Mouse (Mus musculus) forebrain, embryonic 15.5 days (tissue): ENCODE measurements around the gene Slc6a16. TPM values are rescaled to one million over a fixed set of nuclear protein-coding genes. Genes with fewer than 3 reads are reported as not detected.

Source experiments
- ATAC-seq: fragments of 200-750 bp; cut with Nextera tagmentation; replicated peaks from 2 replicates; pipeline ENCODE4 v1.8.0; 2017; ENCODE audit warnings: mild to moderate bottlenecking, moderate TSS enrichment, moderate library complexity
- H3K27ac ChIP-seq: fragments of 300-500 bp; sonication (generic); replicated peaks from 2 replicates; pipeline ENCODE4 v1.5.1; 2015; ENCODE audit warnings: mild to moderate bottlenecking, inconsistent platforms
- H3K27me3 ChIP-seq: fragments of 300-500 bp; sonication (generic); 2 replicates; pipeline ENCODE4 v1.6.1; 2015; ENCODE audit warnings: inconsistent platforms
- H3K36me3 ChIP-seq: fragments of 300-500 bp; sonication (generic); 2 replicates; pipeline ENCODE4 v1.6.1; 2015; ENCODE audit warnings: mild to moderate bottlenecking, inconsistent platforms
- H3K4me1 ChIP-seq: fragments of 300-500 bp; sonication (generic); 2 replicates; pipeline ENCODE4 v1.6.1; 2015; ENCODE audit warnings: inconsistent platforms
- H3K4me2 ChIP-seq: fragments of 300-500 bp; sonication (generic); replicated peaks from 2 replicates; pipeline ENCODE4 v1.6.1; 2015; ENCODE audit warnings: mild to moderate bottlenecking, inconsistent platforms
- H3K4me3 ChIP-seq: fragments of 300-500 bp; sonication (generic); 2 replicates; pipeline ENCODE4 v1.5.1; 2015; ENCODE audit warnings: mild to moderate bottlenecking, inconsistent platforms
- H3K9ac ChIP-seq: fragments of 300-500 bp; sonication (generic); replicated peaks from 2 replicates; pipeline ENCODE4 v1.6.1; 2015; ENCODE audit warnings: mild to moderate bottlenecking, inconsistent platforms
- H3K9me3 ChIP-seq: fragments of 300-500 bp; sonication (generic); 2 replicates; pipeline ENCODE4 v1.6.1; 2016; ENCODE audit warnings: inconsistent platforms
- WGBS: fragments of 180-500 bp; shearing (Covaris S2); methylation state at CpG from one replicate; pipeline ENCODE4 v1.1.7; 2015; ENCODE audit warnings: mixed read lengths; 5-methylcytosine and 5-hydroxymethylcytosine counted together
- polyA plus RNA-seq: library from polyadenylated mRNA; unstranded; fragments of >200 nt; fragmentation: Nextera tagmentation; extraction: Ambion mirVana; gene quantifications from 2 replicates; pipeline ENCODE4 v1.2.1, GENCODE M21; 2015

Gene Slc6a16
- polyA plus RNA-seq, 1 experiment from 2014 or later, result 0.17 TPM

- Histone ChIP-seq H3K4me3 (no peak overlapping the region), H3K27ac (no peak overlapping the region), H3K9me3 (no peaks in the 10 kb centered on the region), H3K27me3 (no peaks in the 10 kb centered on the region), H3K9ac (no peak overlapping the region), H3K36me3 (no peaks in the 10 kb centered on the region), H3K4me2 (no peak overlapping the region), H3K4me1 (peaks cover 16% of the 10 kb centered on the region)
- no peak for ATAC-seq
- 63% methylated on average over 10 of the region's 10 CpGs for WGBS
These were observed 38.2 kb upstream of the Slc6a16 start for GRCm38 (mm10) chr7:45202654-45203053.

GRCm38 (mm10) chr7:45204380-45205143, 36.3 kb upstream of the Slc6a16 start, which contains the start of gene Ccdc155:
Ccdc155 (minus strand) TSS chr7:45204892.
- Histone ChIP-seq H3K27me3 (no peaks in the 10 kb centered on the region), H3K4me3 (peak within 1 kb of the TSS; percentile 48), H3K9ac (peak within 1 kb of the TSS; percentile 54), H3K36me3 (no peaks in the 10 kb centered on the region), H3K4me2 (peak within 1 kb of the TSS; percentile 51), H3K9me3 (no peaks in the 10 kb centered on the region), H3K27ac (peak within 1 kb of the TSS; percentile 82), H3K4me1 (0 out of 2 replicates have a peak, but pooled peaks cover 4% of the 10 kb centered on the region)
- peak; percentile 97 for ATAC-seq
- WGBS, result 9% methylated on average over 44 of the region's 44 CpGs

DNA sequence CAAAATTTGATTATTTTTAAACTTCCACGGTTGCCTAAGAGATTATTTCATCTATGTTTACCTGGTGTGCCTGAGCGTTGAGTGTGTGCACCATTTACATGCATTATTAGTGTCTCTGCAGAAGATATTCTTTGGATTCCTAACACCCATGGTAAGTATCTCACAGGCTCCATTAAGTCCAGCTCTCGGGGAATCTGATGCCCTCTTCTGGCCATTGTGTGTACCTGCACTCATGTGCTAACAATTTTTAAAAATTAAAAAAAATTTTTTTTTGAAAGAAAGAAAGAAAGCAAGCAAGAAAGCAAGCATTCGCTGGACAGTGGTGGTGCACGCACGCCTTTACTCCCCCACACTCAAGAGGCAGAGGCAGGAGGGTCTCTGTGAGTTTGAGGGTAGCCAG, 32.6 kb upstream of the Slc6a16 start:
- H3K4me2 ChIP-seq, result no peak overlapping the region
- H3K4me1 ChIP-seq, result 0 out of 2 replicates have a peak, but pooled peaks cover 4% of the 10 kb centered on the region
- H3K9me3 ChIP-seq, result no peaks in the 10 kb centered on the region
- no peak overlapping the region for H3K27ac ChIP-seq
- WGBS, result 81% methylated on average over 6 of the region's 6 CpGs
- H3K36me3 ChIP-seq, result no peaks in the 10 kb centered on the region
- no peak overlapping the region for H3K4me3 ChIP-seq
- H3K27me3 ChIP-seq, result peaks cover 22% of the 10 kb centered on the region
- no peak overlapping the region for H3K9ac ChIP-seq
- ATAC-seq, result no peak

DNA sequence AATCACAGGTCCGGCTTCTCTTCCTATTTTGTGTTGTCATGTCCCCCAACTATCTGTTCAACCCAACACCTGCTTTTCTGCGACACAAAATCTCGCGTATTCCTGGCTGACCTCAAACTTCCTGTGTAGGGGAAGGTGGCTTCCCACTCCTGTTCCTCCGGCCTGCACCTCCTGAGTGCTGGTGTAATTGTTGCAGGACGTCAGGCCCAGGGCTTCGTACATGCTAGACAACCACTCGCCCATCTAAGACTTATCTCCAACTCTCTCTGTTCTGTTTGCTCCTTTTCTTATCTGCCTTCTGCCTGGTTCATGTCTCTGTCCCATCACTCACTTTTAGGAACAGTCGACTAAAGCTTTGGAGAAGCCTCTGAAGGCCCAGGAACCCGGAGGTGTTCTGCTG, 29.8 kb upstream of the Slc6a16 start:
- Histone ChIP-seq H3K36me3 (no peaks in the 10 kb centered on the region), H3K4me1 (peaks cover 7% of the 10 kb centered on the region), H3K27me3 (peaks cover 22% of the 10 kb centered on the region), H3K4me3 (no peak overlapping the region), H3K9ac (no peak overlapping the region), H3K4me2 (no peak overlapping the region), H3K9me3 (no peaks in the 10 kb centered on the region), H3K27ac (no peak overlapping the region)
- 85% methylated on average over 10 of the region's 10 CpGs for WGBS
- ATAC-seq, result no peak

DNA sequence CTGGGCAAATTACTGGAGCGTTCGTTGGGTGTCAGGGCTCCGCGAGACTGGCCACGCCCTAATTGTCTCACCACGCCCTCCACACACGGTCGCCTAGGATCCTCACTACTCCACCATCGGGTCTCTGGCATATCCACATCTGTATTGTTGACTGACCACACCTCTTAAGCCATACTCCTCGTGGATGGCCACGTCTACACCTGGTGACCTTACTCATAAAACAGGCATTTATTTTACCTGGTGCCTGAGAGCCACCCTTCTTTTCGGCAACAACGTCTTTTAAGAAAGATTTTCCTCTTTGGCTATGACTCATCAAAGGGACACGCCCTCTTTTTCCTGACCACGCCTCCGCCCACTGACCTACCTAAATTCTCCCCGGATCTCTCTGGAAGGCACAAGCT, 29.0 kb upstream of the Slc6a16 start, which contains the start of gene Dkkl1:
TSS of gene Dkkl1 (minus strand) at position 297 of the 401 bp plus-strand sequence.
- peaks cover 22% of the 10 kb centered on the region for H3K27me3 ChIP-seq
- ATAC-seq, result no peak
- no peak within 1 kb of the TSS for H3K9ac ChIP-seq
- 9% methylated on average over 17 of the region's 17 CpGs for WGBS
- H3K9me3 ChIP-seq, result no peaks in the 10 kb centered on the region
- no peaks in the 10 kb centered on the region for H3K36me3 ChIP-seq
- H3K27ac ChIP-seq, result peak within 1 kb of the TSS; percentile 33; the same call in 1 of the 2 replicates
- H3K4me2 ChIP-seq, result no peak within 1 kb of the TSS
- H3K4me1 ChIP-seq, result peaks cover 15% of the 10 kb centered on the region
- H3K4me3 ChIP-seq, result no peak within 1 kb of the TSS

DNA sequence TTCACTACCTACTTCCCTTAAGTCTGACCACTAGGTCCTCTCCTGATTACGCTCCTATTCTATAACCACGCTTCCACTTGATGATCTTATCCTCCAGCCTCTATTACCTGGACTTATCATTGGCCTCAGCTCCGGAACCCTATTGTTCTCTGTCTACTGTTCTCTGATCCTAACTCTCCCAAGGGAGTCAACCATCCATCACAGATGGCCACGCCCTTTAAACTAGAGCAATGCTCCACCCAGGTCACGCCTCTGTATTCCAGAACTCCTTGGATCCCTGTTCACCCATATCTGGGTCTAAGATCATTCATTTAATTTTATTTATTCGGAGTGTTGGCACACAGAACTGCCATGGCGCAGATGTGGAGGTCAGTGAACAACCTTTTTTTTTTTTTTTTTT, 28.5 kb upstream of the Slc6a16 start:
- H3K27ac ChIP-seq, result no peak overlapping the region
- no peak overlapping the region for H3K4me2 ChIP-seq
- H3K4me3 ChIP-seq, result no peak overlapping the region
- no peak overlapping the region for H3K9ac ChIP-seq
- H3K36me3 ChIP-seq, result no peaks in the 10 kb centered on the region
- H3K27me3 ChIP-seq, result peaks cover 22% of the 10 kb centered on the region
- H3K4me1 ChIP-seq, result peaks cover 20% of the 10 kb centered on the region
- no peaks in the 10 kb centered on the region for H3K9me3 ChIP-seq
- 86% methylated on average over 7 of the region's 7 CpGs for WGBS
- ATAC-seq, result no peak

GRCm38 (mm10) chr7:45213708-45214107, 27.2 kb upstream of the Slc6a16 start:
- Histone ChIP-seq H3K27ac (peak overlapping the region; percentile 33), H3K4me3 (no peak overlapping the region), H3K27me3 (peaks cover 22% of the 10 kb centered on the region), H3K4me2 (no peak overlapping the region), H3K4me1 (peaks cover 26% of the 10 kb centered on the region), H3K36me3 (no peaks in the 10 kb centered on the region), H3K9me3 (no peaks in the 10 kb centered on the region), H3K9ac (no peak overlapping the region)
- WGBS, result 68% methylated on average over 5 of the region's 5 CpGs
- no peak for ATAC-seq

DNA sequence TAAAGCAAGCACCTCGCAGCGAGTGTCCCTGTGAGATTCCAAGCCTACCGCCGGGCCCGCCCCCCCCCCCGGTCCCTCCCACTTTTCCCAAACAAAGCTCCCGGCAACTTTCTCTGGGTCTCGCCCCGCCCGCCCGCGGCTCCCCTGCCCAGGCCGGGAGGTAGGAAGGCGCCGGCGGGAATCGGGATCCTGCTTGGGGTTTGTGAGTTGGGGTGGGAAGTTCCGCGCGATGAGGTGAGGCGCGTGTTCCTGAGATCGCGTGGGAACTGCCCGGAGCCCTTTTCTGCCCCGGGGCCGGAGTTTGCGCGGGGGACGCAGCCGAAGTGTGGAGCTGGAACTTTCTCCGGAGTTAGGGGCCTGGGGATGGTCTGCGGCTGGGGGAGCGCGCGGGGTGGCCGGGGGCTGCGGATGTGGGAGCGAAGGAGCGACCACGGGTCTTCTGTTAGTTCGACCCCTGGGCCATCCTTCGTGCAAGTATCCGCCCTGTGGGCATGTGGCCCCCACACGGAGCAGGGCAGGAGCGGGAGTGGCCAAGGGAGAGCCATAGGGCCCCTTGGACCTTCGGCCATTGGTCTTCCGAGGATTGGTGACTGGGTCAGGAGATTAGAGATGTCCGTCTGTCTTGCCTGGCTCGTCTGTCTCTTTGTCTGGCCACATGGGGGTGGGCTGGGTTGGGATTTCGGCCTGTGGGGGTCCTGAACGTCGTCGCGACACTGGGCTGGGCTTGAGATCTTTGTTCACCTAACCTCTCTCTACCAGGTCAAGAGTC, 25.0 kb upstream of the Slc6a16 start, which contains the start of gene Tead2:
TSS of gene Tead2 (plus strand) at position 81 of the 769 bp plus-strand sequence.
- Histone ChIP-seq H3K9ac (peak within 1 kb of the TSS; percentile 72), H3K4me2 (peak within 1 kb of the TSS; percentile 91), H3K4me3 (peak within 1 kb of the TSS; percentile 52), H3K9me3 (no peaks in the 10 kb centered on the region), H3K27me3 (peaks cover 13% of the 10 kb centered on the region; the same call in 1 of the 2 replicates), H3K27ac (peak within 1 kb of the TSS; percentile 78), H3K4me1 (peaks cover 29% of the 10 kb centered on the region), H3K36me3 (peaks cover 6% of the 10 kb centered on the region; the same call in 1 of the 2 replicates)
- WGBS, result 2% methylated on average over 54 of the region's 55 CpGs
- peak; percentile 39; the same call in 1 of the 2 replicates for ATAC-seq

DNA sequence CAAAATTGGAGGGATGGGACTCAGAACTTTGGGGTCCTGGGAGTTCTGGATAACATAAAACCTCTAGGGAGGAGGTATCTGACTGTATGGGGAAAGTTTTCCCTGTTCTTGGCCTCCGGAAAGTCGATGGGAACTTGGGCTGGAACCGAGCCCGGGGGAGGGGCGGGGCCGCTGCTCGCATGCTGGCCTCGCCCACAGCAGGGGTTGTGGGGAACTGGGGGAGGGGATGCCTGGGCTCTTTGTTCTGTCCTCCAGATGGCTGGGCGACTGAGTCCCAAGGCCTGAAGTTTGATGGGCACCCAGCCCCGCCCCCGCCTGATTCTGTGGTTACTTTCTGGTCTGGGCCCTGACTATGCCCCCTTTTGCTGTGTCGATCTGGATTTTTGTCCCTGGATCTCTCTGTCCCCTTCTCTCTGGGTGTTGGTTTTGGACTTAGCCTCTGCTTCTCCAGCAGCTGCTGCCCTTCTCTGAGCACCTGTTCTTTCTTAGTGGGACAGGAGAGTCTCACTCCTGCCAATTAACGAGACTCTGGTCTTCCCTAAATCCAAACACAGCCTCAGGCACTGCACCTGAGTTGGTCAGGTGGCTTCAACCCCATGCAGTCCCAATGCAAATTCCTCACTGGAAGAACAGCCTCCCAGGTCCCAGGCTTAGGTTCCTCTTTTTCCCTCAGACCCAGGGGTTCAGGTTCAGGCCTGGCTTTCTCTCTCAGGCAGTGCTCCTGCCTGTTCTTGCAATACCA, 24.3 kb upstream of the Slc6a16 start:
- H3K4me1 ChIP-seq, result peaks cover 29% of the 10 kb centered on the region
- H3K9ac ChIP-seq, result peak overlapping the region; percentile 72
- no peaks in the 10 kb centered on the region for H3K9me3 ChIP-seq
- peaks cover 5% of the 10 kb centered on the region; the same call in 1 of the 2 replicates for H3K27me3 ChIP-seq
- peak overlapping the region; percentile 78 for H3K27ac ChIP-seq
- peaks cover 6% of the 10 kb centered on the region; the same call in 1 of the 2 replicates for H3K36me3 ChIP-seq
- peak overlapping the region; percentile 52 for H3K4me3 ChIP-seq
- ATAC-seq, result peak; percentile 80
- peak overlapping the region; percentile 91 for H3K4me2 ChIP-seq
- under 1% methylated on average over 13 of the region's 13 CpGs for WGBS

DNA sequence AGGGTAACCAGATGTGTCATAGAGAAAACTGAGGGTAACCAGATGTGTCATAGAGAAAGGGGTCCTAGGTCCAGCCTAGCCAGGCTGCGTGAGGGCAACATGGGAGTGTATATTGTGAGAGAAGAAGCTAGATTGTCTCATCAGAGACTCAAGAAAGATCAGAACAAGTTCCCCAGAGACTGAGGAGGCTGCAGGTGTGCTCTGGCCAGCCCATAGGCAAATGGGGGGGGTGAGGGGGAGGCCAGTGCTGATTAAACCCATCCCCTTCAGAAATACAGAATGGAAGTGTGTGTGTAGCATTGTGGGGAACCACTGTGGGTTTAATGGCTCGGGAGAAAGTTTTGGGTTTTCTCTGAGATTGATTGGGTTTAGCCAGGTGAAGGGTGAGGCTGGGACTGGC, 19.2 kb upstream of the Slc6a16 start:
- no peak overlapping the region for H3K4me2 ChIP-seq
- no peaks in the 10 kb centered on the region for H3K9me3 ChIP-seq
- WGBS, result 87% methylated on average over 2 of the region's 2 CpGs
- ATAC-seq, result no peak
- peaks cover 18% of the 10 kb centered on the region for H3K36me3 ChIP-seq
- no peaks in the 10 kb centered on the region for H3K27me3 ChIP-seq
- peaks cover 16% of the 10 kb centered on the region for H3K4me1 ChIP-seq
- no peak overlapping the region for H3K27ac ChIP-seq
- H3K4me3 ChIP-seq, result no peak overlapping the region
- H3K9ac ChIP-seq, result no peak overlapping the region

DNA sequence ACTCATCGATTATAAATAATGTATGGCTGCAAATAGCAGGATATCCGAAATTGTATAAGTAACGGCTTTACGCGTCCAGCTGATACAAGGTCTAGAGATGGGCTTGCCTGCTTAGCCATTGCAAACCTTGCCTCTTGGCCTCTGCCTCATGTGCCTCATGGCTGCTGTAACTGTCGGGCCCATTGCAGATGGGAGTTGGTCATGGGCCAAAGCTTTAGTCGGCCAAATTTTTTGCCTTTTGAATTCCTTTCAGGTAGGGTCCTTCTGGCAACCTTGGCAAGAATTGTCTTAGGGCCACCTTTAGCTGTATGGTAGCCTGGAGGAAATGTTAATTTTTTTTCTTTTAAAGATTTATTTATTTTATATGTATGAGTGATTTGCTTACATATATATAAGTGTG, 16.1 kb upstream of the Slc6a16 start:
- Histone ChIP-seq H3K9me3 (no peaks in the 10 kb centered on the region), H3K27ac (no peak overlapping the region), H3K27me3 (no peaks in the 10 kb centered on the region), H3K4me3 (no peak overlapping the region), H3K9ac (no peak overlapping the region), H3K4me1 (no peaks in the 10 kb centered on the region), H3K36me3 (peaks cover 32% of the 10 kb centered on the region), H3K4me2 (no peak overlapping the region)
- WGBS, result 88% methylated on average over 7 of the region's 7 CpGs
- no peak for ATAC-seq
